Mouse (Mus musculus): ENCODE measurements around the gene Dhx32.

- TF ChIP-seq CHD2 (IDR thresholded peaks at IDR 0.05; ENCODE audit: low read depth, low read length) (no peak), HCFC1 (IDR thresholded peaks at IDR 0.05; ENCODE audit: borderline replicate concordance, insufficient read depth, low read length) (no peak), MAFK (IDR thresholded peaks at IDR 0.05; ENCODE audit: insufficient read depth, low read depth, low read length) (no peak), ZNF384 (IDR thresholded peaks at IDR 0.05; ENCODE audit: low read depth, low read length) (no peak), ZC3H11A (IDR thresholded peaks at IDR 0.05; ENCODE audit: borderline replicate concordance, low read depth, low read length) (no peak)
Measured at GRCm38 (mm10) chr7:133764425-133764824, 18.1 kb downstream of the Dhx32 start.
